Mouse (Mus musculus) hematopoietic stem cell, adult 5-6 weeks (primary cell): ENCODE data around the gene Arpc4. TPM values are rescaled to one million over a fixed set of nuclear protein-coding genes. Genes with fewer than 3 reads are reported as not detected.
"Not testable (repeated sequence)": the region's sequence is repeated elsewhere in the genome, so short reads cannot be mapped to it uniquely, and the experiment has no call there.

Experiments used
- ATAC-seq, 2 experiments: fragments of 125-278 bp in 1 of 2; replicated peaks in 1 of 2; 2 replicates each; pipeline ENCODE4 v1.8.0; 2016 to 2017; ENCODE audit warnings: inconsistent platforms in 2 of 2, mild to moderate bottlenecking in 2 of 2, moderate number of reproducible peaks in 2 of 2, low read depth in 1 of 2, moderate TSS enrichment in 1 of 2; ENCODE audit not compliant: low FRiP score in 2 of 2, poor library complexity in 2 of 2, severe bottlenecking in 2 of 2, insufficient read depth in 1 of 2, low TSS enrichment in 1 of 2
- total RNA-seq: library from RNA; stranded (forward); fragments of 172-1452, 232-1000 nt; gene quantifications from 2 replicates; pipeline ENCODE4 v1.2.3, GENCODE M21; 2017

Gene Arpc4
- 159 and 191 TPM in 2 replicates for total RNA-seq

GRCm38 (mm10) chr6:113377496-113378385 is at the start of gene Arpc4, which contains the start of gene Tada3:
Gene Arpc4 (plus strand): TSS chr6:113378115.
Gene Tada3 (minus strand): TSS chr6:113377883.
- peak; percentile 82 to 84 for ATAC-seq

GRCm38 (mm10) chr6:113329396-113329795 is 48.5 kb upstream of the Arpc4 start:
- no peak for ATAC-seq

- peak; percentile 70 to 73 for ATAC-seq
These were observed 47.4 kb upstream of the Arpc4 start for GRCm38 (mm10) chr6:113330547-113330946.

GRCm38 (mm10) chr6:113331721-113332120 is 46.2 kb upstream of the Arpc4 start:
- ATAC-seq, result no peak

- ATAC-seq, result not testable (repeated sequence)
These were observed 45.2 kb upstream of the Arpc4 start for GRCm38 (mm10) chr6:113332734-113333133.

- no peak for ATAC-seq
These were observed 44.6 kb upstream of the Arpc4 start for GRCm38 (mm10) chr6:113333137-113333950.

- no peak for ATAC-seq
These were observed 43.7 kb upstream of the Arpc4 start for GRCm38 (mm10) chr6:113334216-113334615.

GRCm38 (mm10) chr6:113336852-113337620 is 40.9 kb upstream of the Arpc4 start:
- no peak for ATAC-seq

GRCm38 (mm10) chr6:113341574-113341973 is 36.3 kb upstream of the Arpc4 start:
- peak; percentile 23 to 40; a peak in 1 of 4 replicates for ATAC-seq

- ATAC-seq, result no peak
These were observed 35.6 kb upstream of the Arpc4 start for GRCm38 (mm10) chr6:113342297-113342696.

- peak; percentile 85 to 88 for ATAC-seq
These were observed 34.5 kb upstream of the Arpc4 start, which contains the start of gene Camk1 for GRCm38 (mm10) chr6:113343177-113344092. Gene Camk1 (minus strand): TSS chr6:113343984.

GRCm38 (mm10) chr6:113344321-113344720 is 33.6 kb upstream of the Arpc4 start:
- no peak for ATAC-seq

GRCm38 (mm10) chr6:113346897-113347296 is 31.0 kb upstream of the Arpc4 start:
- no peak for ATAC-seq

- ATAC-seq, result no peak
These were observed 27.4 kb upstream of the Arpc4 start for GRCm38 (mm10) chr6:113350538-113350937.

- no peak for ATAC-seq
These were observed 26.8 kb upstream of the Arpc4 start for GRCm38 (mm10) chr6:113351161-113351560.

- ATAC-seq, result peak; percentile 60 to 65; a peak in 3 of 4 replicates
These were observed 26.3 kb upstream of the Arpc4 start for GRCm38 (mm10) chr6:113351653-113352052.
